Mouse (Mus musculus) hindbrain, embryonic 16.5 days (tissue): Measurements from ENCODE around the gene Nrp2. TPM values are rescaled to one million over a fixed set of nuclear protein-coding genes. Genes with fewer than 3 reads are reported as not detected.

Experiments
- ATAC-seq: fragments of 200-750 bp; cut with Nextera tagmentation; 2 replicates; pipeline ENCODE4 v1.8.0; 2017; ENCODE audit warnings: moderate TSS enrichment, moderate library complexity
- H3K27ac ChIP-seq: fragments of 300-500 bp; sonication (generic); 2 replicates; pipeline ENCODE4 v1.5.1; 2014; ENCODE audit warnings: low read depth, mild to moderate bottlenecking, control low read depth, low read length, moderate library complexity
- H3K27me3 ChIP-seq: fragments of 300-500 bp; sonication (generic); replicated peaks from 2 replicates; pipeline ENCODE4 v1.6.1; 2014; ENCODE audit warnings: low read length; ENCODE audit not compliant: control insufficient read depth, insufficient read depth
- H3K36me3 ChIP-seq: fragments of 300-500 bp; sonication (generic); 2 replicates; pipeline ENCODE4 v1.6.1; 2014; ENCODE audit warnings: mild to moderate bottlenecking, low read length, moderate library complexity, mixed read lengths; ENCODE audit not compliant: control insufficient read depth, insufficient read depth
- H3K4me1 ChIP-seq: fragments of 300-500 bp; sonication (generic); 2 replicates; pipeline ENCODE4 v1.6.1; 2014; ENCODE audit warnings: low read depth, low read length; ENCODE audit not compliant: control insufficient read depth, insufficient read depth
- H3K4me2 ChIP-seq: fragments of 300-500 bp; sonication (generic); 2 replicates; pipeline ENCODE4 v1.6.1; 2014; ENCODE audit warnings: mild to moderate bottlenecking, low read length, control low read depth, moderate library complexity
- H3K4me3 ChIP-seq: fragments of 300-500 bp; sonication (generic); 2 replicates; pipeline ENCODE4 v1.5.1; 2014; ENCODE audit warnings: mild to moderate bottlenecking, low read length, control low read depth, moderate library complexity
- H3K9ac ChIP-seq: fragments of 300-500 bp; sonication (generic); 2 replicates; pipeline ENCODE4 v1.6.1; 2014; ENCODE audit warnings: low read depth, mild to moderate bottlenecking, control low read depth, low read length, moderate library complexity
- H3K9me3 ChIP-seq: fragments of 300-500 bp; sonication (generic); 2 replicates; pipeline ENCODE4 v1.6.1; 2014; ENCODE audit warnings: mild to moderate bottlenecking, low read length, moderate library complexity; ENCODE audit not compliant: control insufficient read depth
- WGBS: fragments of 180-500 bp; shearing (Covaris S2); extraction: QIAGEN DNeasy Blood & Tissue Kit; methylation state at CpG from one replicate; pipeline ENCODE4 v1.1.7; 2014; 5-methylcytosine and 5-hydroxymethylcytosine counted together
- polyA plus RNA-seq: library from polyadenylated mRNA; unstranded; fragments of >200 nt; fragmentation: Nextera tagmentation; extraction: Ambion mirVana; gene quantifications from 2 replicates; pipeline ENCODE4 v1.2.1, GENCODE M21; 2015

The Nrp2 gene
- polyA plus RNA-seq, 1 experiment from 2014 or later: 22.7 TPM

DNA sequence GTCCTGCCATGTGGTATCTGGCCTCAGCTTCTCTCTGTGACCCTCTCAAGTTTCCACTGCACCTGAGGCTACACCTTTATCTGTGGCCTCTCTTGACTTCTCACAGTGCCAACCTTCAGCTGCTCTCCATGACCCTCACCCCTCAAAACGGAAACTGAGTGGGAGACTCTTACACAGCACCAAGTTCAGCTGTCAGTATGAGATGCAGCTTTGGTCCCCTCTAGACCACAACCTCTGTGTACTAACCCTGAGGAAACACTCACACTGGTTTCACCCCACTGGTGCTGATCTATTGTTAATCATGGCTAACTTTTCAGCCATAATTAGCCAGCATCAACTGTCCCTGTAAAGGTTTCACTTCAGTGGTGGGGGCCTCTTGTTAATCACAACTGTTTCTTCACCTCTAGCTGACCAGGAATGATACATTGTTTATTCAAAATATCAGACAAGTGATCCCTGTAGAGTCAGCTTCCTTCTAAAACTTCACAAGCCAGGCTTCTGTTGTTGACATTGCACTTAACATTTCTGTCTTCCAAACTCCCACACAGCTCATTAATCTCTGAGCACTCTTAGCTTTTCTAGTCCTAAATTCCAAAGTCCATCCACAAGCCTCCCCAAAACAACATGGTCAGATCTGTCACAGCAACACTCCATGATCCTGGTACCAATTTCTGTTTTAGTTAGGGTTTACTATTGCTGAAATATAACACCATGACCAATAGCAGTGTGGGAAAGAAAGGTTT, 131.5 kb downstream of the Nrp2 start:
- H3K9me3 ChIP-seq: no peaks in the 10 kb centered on the region
- no peak overlapping the region for H3K27ac ChIP-seq
- H3K4me1 ChIP-seq: no peaks in the 10 kb centered on the region
- H3K9ac ChIP-seq: no peak overlapping the region
- no peak overlapping the region for H3K4me3 ChIP-seq
- ATAC-seq: no peak
- no peak overlapping the region for H3K4me2 ChIP-seq
- no peaks in the 10 kb centered on the region for H3K27me3 ChIP-seq
- 92% methylated on average over 1 of the region's 1 CpGs for WGBS
- no peaks in the 10 kb centered on the region for H3K36me3 ChIP-seq

DNA sequence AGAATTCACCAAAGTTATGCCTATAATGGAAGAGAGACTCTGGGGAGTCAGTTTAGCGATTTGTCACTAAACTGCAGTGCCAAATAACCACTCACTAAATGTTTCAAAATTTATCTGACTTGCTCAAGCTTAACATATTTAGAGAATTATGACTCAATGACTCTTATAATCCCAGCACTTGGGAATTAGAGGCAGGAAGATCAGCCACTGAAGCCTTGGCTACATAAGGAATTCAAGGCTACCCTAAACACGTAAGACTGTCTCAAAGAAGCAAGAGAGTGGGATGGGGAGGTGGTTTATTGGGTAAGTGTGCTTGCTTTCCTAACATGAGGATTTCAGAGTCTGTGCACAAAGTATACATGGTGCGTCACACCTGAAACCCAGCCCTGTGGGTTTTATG, 135.0 kb downstream of the Nrp2 start:
- Histone ChIP-seq H3K27me3 (no peaks in the 10 kb centered on the region), H3K9ac (no peak overlapping the region)
- 86% methylated on average over 3 of the region's 3 CpGs for WGBS

DNA sequence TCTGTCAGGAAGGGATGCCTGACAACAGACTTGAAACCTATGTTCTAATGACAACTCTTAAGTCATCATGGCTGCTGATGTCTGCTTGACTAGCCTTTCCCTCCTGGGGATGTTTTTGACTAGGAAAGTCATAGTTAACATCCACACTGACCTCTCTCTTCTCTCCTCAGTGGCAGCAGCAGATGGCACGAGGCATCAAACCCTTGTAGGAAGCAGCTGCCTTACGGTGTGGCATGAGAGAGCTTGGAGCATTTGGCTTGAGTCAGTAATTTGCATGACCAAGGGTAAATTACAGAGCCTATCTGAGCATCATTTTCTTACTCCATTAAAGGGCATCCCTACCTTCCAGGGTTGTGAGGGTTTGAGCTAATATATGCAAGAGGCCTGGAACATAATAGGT, 135.5 kb downstream of the Nrp2 start:
- Histone ChIP-seq H3K4me1 (no peaks in the 10 kb centered on the region), H3K4me2 (no peak overlapping the region), H3K27ac (no peak overlapping the region), H3K9ac (no peak overlapping the region), H3K9me3 (no peaks in the 10 kb centered on the region), H3K27me3 (no peaks in the 10 kb centered on the region), H3K36me3 (no peaks in the 10 kb centered on the region), H3K4me3 (no peak overlapping the region)
- ATAC-seq: no peak
- 42% methylated on average over 2 of the region's 2 CpGs for WGBS

More for the DNA sequence above, 135.0 kb downstream of the Nrp2 start:
- H3K36me3 ChIP-seq: no peaks in the 10 kb centered on the region
- H3K4me2 ChIP-seq: no peak overlapping the region
- no peak for ATAC-seq
- no peaks in the 10 kb centered on the region for H3K9me3 ChIP-seq
- no peak overlapping the region for H3K27ac ChIP-seq
- H3K4me1 ChIP-seq: no peaks in the 10 kb centered on the region
- H3K4me3 ChIP-seq: no peak overlapping the region

DNA sequence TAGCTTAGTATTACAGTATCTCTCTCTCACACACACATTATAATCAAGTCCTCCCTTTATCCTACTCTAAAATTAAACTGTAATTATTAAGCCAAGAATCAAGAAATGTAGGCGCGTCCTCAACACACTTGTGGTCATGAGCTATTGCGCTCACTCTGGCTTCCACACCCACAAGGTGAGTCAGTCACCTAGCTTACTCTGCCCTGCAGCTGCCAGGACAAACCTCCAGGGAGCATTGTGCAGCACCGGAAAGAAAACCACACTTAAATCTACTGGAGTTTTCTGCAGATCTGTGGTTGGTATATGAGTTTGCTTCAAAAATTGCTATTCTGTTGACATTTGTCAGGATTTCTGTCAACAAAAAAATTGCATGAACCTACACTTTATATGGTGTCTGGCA, 140.1 kb downstream of the Nrp2 start:
- no peaks in the 10 kb centered on the region for H3K4me1 ChIP-seq
- no peak overlapping the region for H3K4me2 ChIP-seq
- no peaks in the 10 kb centered on the region for H3K36me3 ChIP-seq
- 89% methylated on average over 4 of the region's 4 CpGs for WGBS
- no peak overlapping the region for H3K27ac ChIP-seq
- H3K4me3 ChIP-seq: no peak overlapping the region
- H3K9ac ChIP-seq: no peak overlapping the region
- no peaks in the 10 kb centered on the region for H3K9me3 ChIP-seq
- H3K27me3 ChIP-seq: no peaks in the 10 kb centered on the region
- ATAC-seq: no peak

DNA sequence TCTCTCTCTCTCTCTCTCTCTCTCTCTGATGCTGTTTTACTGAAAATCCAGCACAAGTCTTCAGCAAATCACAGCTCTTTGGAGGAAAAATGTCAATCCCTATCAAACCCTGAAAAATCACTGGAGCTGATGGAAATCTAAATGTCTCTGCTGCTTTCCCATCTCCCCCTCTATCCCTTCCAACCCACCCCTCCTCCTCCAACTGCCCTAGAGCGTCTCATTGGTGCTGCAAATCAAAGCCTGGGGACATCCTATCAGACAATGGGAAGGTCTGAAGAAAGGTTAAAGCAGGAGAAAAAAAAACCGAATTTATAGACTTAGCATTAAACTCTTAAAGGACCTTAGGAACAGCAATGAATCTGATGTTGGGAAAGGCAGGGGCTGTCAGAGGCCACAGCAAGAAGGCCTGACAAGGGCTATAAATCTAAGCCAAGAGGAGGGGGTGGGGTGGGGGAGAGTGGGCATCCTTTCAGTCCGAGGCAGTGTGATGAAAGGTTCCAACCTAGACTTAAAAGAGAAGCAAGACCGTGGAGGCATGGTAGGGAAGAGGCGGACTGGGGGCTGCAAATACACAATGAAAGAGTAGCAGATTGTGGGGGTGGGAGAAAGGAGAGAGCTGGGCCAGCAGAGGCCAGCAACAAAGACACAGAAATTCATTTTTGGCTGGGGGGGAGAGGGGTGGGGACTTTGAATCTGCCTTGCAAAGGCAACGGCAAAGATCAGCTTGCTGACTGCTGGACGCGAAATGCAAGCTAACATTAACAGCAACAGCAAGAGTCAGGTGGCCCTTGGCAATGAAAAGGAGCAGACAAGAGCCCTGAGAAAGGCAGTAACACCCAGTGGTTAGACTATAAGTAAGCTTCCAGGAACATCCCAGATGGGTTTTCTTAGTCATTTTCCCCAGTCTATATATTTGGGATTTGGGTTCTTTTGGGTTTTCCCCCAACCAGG, 148.2 kb downstream of the Nrp2 start:
- Histone ChIP-seq H3K4me2 (no peak overlapping the region), H3K27ac (no peak overlapping the region)
- peak; percentile 30; the same call in 1 of the 2 replicates for ATAC-seq

DNA sequence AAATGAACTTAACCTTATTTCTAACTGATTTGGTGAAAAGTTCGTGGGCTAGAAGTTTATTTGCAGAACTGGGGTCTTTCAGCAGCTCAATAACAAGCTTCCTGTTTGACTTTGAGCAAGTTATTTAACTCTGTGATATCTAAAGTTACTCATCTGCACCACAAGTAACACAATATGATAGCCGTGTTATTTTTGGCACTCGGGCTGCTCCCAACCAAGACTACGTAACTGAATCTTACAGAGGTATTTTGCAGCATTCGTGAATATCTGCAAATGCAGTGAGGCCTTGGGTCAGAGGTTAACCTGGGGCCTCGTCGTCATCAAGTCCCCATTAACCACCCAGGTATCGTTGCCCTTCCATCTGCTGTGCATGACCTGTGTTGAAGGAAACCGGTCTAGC, 150.3 kb downstream of the Nrp2 start:
- no peak for ATAC-seq
- no peak overlapping the region for H3K9ac ChIP-seq
- 84% methylated on average over 9 of the region's 9 CpGs for WGBS

More for the DNA sequence above, 148.2 kb downstream of the Nrp2 start:
- Histone ChIP-seq H3K9me3 (no peaks in the 10 kb centered on the region), H3K9ac (no peak overlapping the region), H3K4me3 (no peak overlapping the region), H3K27me3 (no peaks in the 10 kb centered on the region), H3K36me3 (no peaks in the 10 kb centered on the region), H3K4me1 (no peaks in the 10 kb centered on the region; the same call in 1 of the 2 replicates)
- 18% methylated on average over 8 of the region's 8 CpGs for WGBS

DNA sequence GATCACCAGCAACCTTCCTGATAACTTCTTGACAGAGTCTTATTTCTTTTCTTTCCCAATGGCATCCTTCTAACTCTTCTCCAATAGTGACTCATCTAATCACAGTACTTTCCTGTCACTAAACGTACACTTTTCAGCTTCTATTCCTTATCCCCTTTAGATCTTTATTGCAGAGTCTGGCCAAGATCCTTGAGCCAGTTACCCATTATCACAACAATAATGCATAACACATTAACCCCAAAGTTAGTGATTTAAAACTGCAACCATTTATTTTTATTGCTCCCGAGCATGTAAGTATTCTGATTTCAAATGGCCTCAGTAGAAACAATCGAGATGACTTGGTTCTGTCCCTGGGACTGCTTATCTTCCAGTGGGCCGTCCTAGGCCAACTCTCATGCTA, 150.9 kb downstream of the Nrp2 start:
- no peak overlapping the region for H3K27ac ChIP-seq
- no peaks in the 10 kb centered on the region for H3K27me3 ChIP-seq
- H3K9ac ChIP-seq: no peak overlapping the region
- no peak for ATAC-seq
- H3K4me1 ChIP-seq: no peaks in the 10 kb centered on the region; the same call in 1 of the 2 replicates
- no peaks in the 10 kb centered on the region for H3K36me3 ChIP-seq
- no peak overlapping the region for H3K4me3 ChIP-seq
- 88% methylated on average over 4 of the region's 4 CpGs for WGBS
- H3K9me3 ChIP-seq: no peaks in the 10 kb centered on the region
- no peak overlapping the region for H3K4me2 ChIP-seq

More for the DNA sequence above, 150.3 kb downstream of the Nrp2 start:
- Histone ChIP-seq H3K4me3 (no peak overlapping the region), H3K27me3 (no peaks in the 10 kb centered on the region), H3K9me3 (no peaks in the 10 kb centered on the region), H3K4me1 (no peaks in the 10 kb centered on the region; the same call in 1 of the 2 replicates), H3K36me3 (no peaks in the 10 kb centered on the region), H3K4me2 (no peak overlapping the region), H3K27ac (no peak overlapping the region)

DNA sequence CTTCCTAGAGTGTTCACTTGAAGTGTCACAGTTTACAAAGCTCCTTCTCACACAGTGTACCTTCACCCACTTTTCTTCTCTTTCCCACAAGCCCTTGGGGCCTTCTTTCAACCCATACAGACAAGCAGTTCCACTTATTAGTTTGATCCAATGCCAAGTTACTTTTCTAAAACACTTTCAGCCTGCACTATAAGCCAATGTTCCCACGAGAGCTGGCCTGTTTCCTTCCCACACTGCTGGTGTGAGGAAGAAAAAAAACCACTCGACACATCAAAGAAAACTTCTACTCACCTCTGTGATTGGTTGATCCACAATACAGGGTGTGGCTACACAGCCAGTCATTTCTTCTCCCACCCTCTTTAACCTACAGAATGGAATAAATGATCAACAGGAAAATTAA, 156.0 kb downstream of the Nrp2 start:
- Histone ChIP-seq H3K4me2 (no peak overlapping the region), H3K9ac (no peak overlapping the region), H3K4me3 (no peak overlapping the region), H3K36me3 (no peaks in the 10 kb centered on the region), H3K27me3 (no peaks in the 10 kb centered on the region), H3K9me3 (no peaks in the 10 kb centered on the region), H3K4me1 (peaks cover 4% of the 10 kb centered on the region), H3K27ac (no peak overlapping the region)
- WGBS: 39% methylated on average over 2 of the region's 2 CpGs
- ATAC-seq: no peak
